Mouse (Mus musculus): ENCODE measurements around the gene Gm14399. TPM values are rescaled to one million over a fixed set of nuclear protein-coding genes. Genes with fewer than 3 reads are reported as not detected.

Gene Gm14399
- 4.3 and 8.8 TPM in 2 replicates for polyA plus RNA-seq (2012; rRNA removed)

DNA sequence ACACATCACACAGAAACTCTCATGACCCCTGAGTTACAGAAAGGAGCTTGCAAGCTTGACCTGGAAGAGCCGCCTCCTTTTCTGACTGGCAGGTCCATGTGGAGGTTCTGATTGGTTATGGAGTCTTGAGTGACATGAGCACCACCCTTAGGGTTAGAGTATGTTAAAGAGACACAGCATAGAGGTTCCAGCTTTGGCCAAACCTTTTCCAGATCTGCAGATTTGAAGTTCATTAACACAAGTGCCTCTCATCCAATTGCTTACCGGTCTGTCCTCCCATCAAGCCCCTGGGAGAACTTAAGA lies at the start of gene Gm14399:
TSS of gene Gm14399 (minus strand) at position 20 of the 303 bp plus-strand sequence.

DNA sequence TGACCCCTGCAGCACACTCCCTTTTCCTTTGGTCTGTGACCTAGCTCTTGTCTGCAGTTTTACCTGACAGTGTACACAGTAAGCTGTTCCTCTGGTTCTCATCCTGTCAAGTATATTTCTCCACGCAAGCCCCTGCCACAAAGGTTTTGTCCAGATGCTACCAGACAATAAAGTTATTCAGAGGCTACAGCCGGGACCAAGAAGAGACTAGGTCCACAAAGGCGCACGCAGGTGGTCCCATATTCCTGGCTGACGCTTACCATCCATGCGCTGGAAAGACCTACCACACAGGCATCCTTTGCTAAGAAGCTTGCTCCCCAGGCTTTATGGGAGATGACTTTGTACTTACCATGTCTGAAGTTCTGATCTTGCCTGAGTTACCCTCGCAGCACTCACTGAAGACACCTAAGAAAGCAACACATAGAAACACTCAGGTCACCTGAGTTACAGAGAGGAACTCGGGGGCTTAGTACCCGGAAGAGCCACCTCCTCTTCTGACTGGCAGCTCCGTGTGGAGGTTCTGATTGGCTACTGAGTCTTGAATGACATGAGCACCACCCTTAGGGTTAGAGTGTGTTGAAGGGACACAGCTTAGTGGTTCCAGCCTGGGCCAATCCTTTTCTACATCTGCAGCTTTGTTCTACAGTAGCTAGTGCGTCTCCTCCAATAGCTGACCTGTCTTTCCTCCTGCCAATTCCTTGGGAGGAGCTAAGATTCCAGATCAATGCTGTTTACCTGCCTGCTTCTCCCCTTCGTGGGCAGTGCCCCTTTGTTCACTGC lies 33.8 kb upstream of the Gm14399 start, which contains the start of gene Gm14443:
TSS of gene Gm14443 (minus strand) at position 471 of the 780 bp plus-strand sequence.

Other genes starting within 250 kb of the Gm14399 start
- gene Gm14444, start 131.8 kb downstream of the Gm14399 start, polyA plus RNA-seq (2012; rRNA removed) = 0.05 TPM in 1 of 2 replicates, not detected in the other
- 0.19 and 0.50 TPM in 2 replicates for gene Gm14393, start 74.2 kb downstream of the Gm14399 start, polyA plus RNA-seq (2012; rRNA removed)
- 1.4 and 1.5 TPM in 2 replicates for gene Gm14443, start 33.9 kb upstream of the Gm14399 start, polyA plus RNA-seq (2012; rRNA removed)
- gene Gm14391, start 64.9 kb upstream of the Gm14399 start, polyA plus RNA-seq (2012; rRNA removed) = 6.9 and 16.3 TPM in 2 replicates
- 0.13 TPM in 1 of 2 replicates, not detected in the other for gene Gm14440, start 133.1 kb upstream of the Gm14399 start, polyA plus RNA-seq (2012; rRNA removed)
- gene Gm4631, start 196.2 kb upstream of the Gm14399 start, polyA plus RNA-seq (2012; rRNA removed) = 16.7 and 18.1 TPM in 2 replicates
- 1.2 and 4.1 TPM in 2 replicates for gene Zfp968, start 230.4 kb upstream of the Gm14399 start, polyA plus RNA-seq (2012; rRNA removed)

Data from central nervous system, embryonic 11.5 days (tissue).